Mouse (Mus musculus): ENCODE measurements around the gene Npc1l1. TPM values are rescaled to one million over a fixed set of nuclear protein-coding genes. Genes with fewer than 3 reads are reported as not detected.

Npc1l1 gene
- polyA plus RNA-seq, 1 experiment from 2014 or later: 1.5 TPM

GRCm38 (mm10) chr11:6252824-6253223, 22.9 kb upstream of the Npc1l1 start:
- no peak overlapping the region for H3K9ac ChIP-seq (ENCODE audit: low read length)
- no peak overlapping the region for H3K27ac ChIP-seq (replicated peaks)
- no peaks in the 10 kb centered on the region for H3K27me3 ChIP-seq (ENCODE audit: control insufficient read depth, insufficient read depth, low read length)
- no peaks in the 10 kb centered on the region for H3K9me3 ChIP-seq (ENCODE audit: control insufficient read depth, low read length)
- ATAC-seq (ENCODE audit: low FRiP score, low TSS enrichment) (no peak), DNase-seq (ENCODE audit: low spot score) (no peak)
- 76% methylated on average over 4 of the region's 4 CpGs for WGBS
- 0 out of 2 replicates have a peak, but pooled peaks cover 2% of the 10 kb centered on the region for H3K36me3 ChIP-seq (ENCODE audit: control insufficient read depth, insufficient read depth, low read length)
- no peak overlapping the region for H3K4me3 ChIP-seq (ENCODE audit: low read depth, low read length)
- TF ChIP-seq EP300 (optimal IDR thresholded peaks at IDR 0.05) (no peak), CTCF (IDR thresholded peaks at IDR 0.05; ENCODE audit: low read depth) (no peak)
- no peak overlapping the region for H3K4me2 ChIP-seq (replicated peaks; ENCODE audit: low read depth)
- H3K4me1 ChIP-seq (replicated peaks; ENCODE audit: control insufficient read depth, insufficient read depth): no peaks in the 10 kb centered on the region

GRCm38 (mm10) chr11:6252248-6252647, 22.3 kb upstream of the Npc1l1 start:
- Histone ChIP-seq H3K9ac (ENCODE audit: low read length) (no peak overlapping the region), H3K4me1 (replicated peaks; ENCODE audit: control insufficient read depth, insufficient read depth) (no peaks in the 10 kb centered on the region), H3K9me3 (ENCODE audit: control insufficient read depth, low read length) (no peaks in the 10 kb centered on the region), H3K27ac (replicated peaks) (no peak overlapping the region), H3K36me3 (ENCODE audit: control insufficient read depth, insufficient read depth, low read length) (no peaks in the 10 kb centered on the region), H3K4me2 (replicated peaks; ENCODE audit: low read depth) (no peak overlapping the region), H3K27me3 (ENCODE audit: control insufficient read depth, insufficient read depth, low read length) (no peaks in the 10 kb centered on the region), H3K4me3 (ENCODE audit: low read depth, low read length) (no peak overlapping the region)
- TF ChIP-seq EP300 (optimal IDR thresholded peaks at IDR 0.05) (no peak), CTCF (IDR thresholded peaks at IDR 0.05; ENCODE audit: low read depth) (no peak)
- DNase-seq (ENCODE audit: low spot score): no peak
- WGBS: 82% methylated on average over 5 of the region's 5 CpGs
- ATAC-seq (ENCODE audit: low FRiP score, low TSS enrichment): no peak

- H3K4me1 ChIP-seq (replicated peaks; ENCODE audit: control insufficient read depth, insufficient read depth): no peaks in the 10 kb centered on the region
- no peak overlapping the region for H3K4me2 ChIP-seq (replicated peaks; ENCODE audit: low read depth)
- ATAC-seq (ENCODE audit: low FRiP score, low TSS enrichment) (no peak), DNase-seq (ENCODE audit: low spot score) (no peak)
- no peaks in the 10 kb centered on the region for H3K36me3 ChIP-seq (ENCODE audit: control insufficient read depth, insufficient read depth, low read length)
- no peaks in the 10 kb centered on the region for H3K27me3 ChIP-seq (ENCODE audit: control insufficient read depth, insufficient read depth, low read length)
- no peaks in the 10 kb centered on the region for H3K9me3 ChIP-seq (ENCODE audit: control insufficient read depth, low read length)
- H3K9ac ChIP-seq (ENCODE audit: low read length): no peak overlapping the region
- TF ChIP-seq CTCF (IDR thresholded peaks at IDR 0.05; ENCODE audit: low read depth): no peak
- TF ChIP-seq EP300 (optimal IDR thresholded peaks at IDR 0.05): no peak
- H3K4me3 ChIP-seq (ENCODE audit: low read depth, low read length): no peak overlapping the region
- H3K27ac ChIP-seq (replicated peaks): no peak overlapping the region
- 50% methylated on average over 19 of the region's 19 CpGs for WGBS
These were observed 14.8 kb upstream of the Npc1l1 start for GRCm38 (mm10) chr11:6244707-6245106.

DNA sequence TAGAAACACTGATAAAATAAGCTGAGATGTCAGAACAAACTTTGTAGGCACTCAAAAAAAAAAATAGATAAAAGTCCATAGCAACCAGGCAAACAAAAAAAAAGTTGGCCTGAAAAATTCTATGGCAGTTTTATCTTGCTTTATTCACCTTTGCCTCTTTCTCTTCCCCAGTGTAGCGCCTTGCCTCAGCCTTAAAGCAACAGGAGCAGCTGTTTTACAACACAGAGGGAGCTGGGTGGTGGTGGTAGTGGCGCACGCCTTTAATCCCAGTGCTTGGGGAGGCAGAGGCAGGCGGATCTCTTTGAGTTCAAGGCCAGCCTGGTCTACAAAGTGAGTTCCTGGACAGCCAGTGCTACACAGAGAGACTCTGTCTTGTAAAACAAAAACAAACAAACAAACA, 3.1 kb upstream of the Npc1l1 start:
- DNase-seq (ENCODE audit: low spot score) (peak; percentile 39), ATAC-seq (ENCODE audit: low FRiP score, low TSS enrichment) (peak; percentile 79)
- Histone ChIP-seq H3K4me1 (replicated peaks; ENCODE audit: control insufficient read depth, insufficient read depth) (no peaks in the 10 kb centered on the region), H3K27me3 (ENCODE audit: control insufficient read depth, insufficient read depth, low read length) (no peaks in the 10 kb centered on the region), H3K4me3 (ENCODE audit: low read depth, low read length) (no peak overlapping the region), H3K36me3 (ENCODE audit: control insufficient read depth, insufficient read depth, low read length) (no peaks in the 10 kb centered on the region), H3K9ac (ENCODE audit: low read length) (no peak overlapping the region), H3K4me2 (replicated peaks; ENCODE audit: low read depth) (no peak overlapping the region), H3K9me3 (ENCODE audit: control insufficient read depth, low read length) (no peaks in the 10 kb centered on the region), H3K27ac (replicated peaks) (no peak overlapping the region)
- 91% methylated on average over 4 of the region's 4 CpGs for WGBS
- TF ChIP-seq EP300 (optimal IDR thresholded peaks at IDR 0.05) (no peak), CTCF (IDR thresholded peaks at IDR 0.05; ENCODE audit: low read depth) (no peak)

GRCm38 (mm10) chr11:6224541-6225229, 5.3 kb downstream of the Npc1l1 start:
- DNase-seq (ENCODE audit: low spot score) (no peak), ATAC-seq (ENCODE audit: low FRiP score, low TSS enrichment) (no peak)
- H3K9me3 ChIP-seq (ENCODE audit: control insufficient read depth, low read length): no peaks in the 10 kb centered on the region
- no peak overlapping the region for H3K4me2 ChIP-seq (replicated peaks; ENCODE audit: low read depth)
- H3K9ac ChIP-seq (ENCODE audit: low read length): no peak overlapping the region
- TF ChIP-seq CTCF (IDR thresholded peaks at IDR 0.05; ENCODE audit: low read depth) (no peak), EP300 (optimal IDR thresholded peaks at IDR 0.05) (no peak)
- WGBS: 66% methylated on average over 14 of the region's 14 CpGs
- no peaks in the 10 kb centered on the region for H3K36me3 ChIP-seq (ENCODE audit: control insufficient read depth, insufficient read depth, low read length)
- no peak overlapping the region for H3K27ac ChIP-seq (replicated peaks)
- H3K4me1 ChIP-seq (replicated peaks; ENCODE audit: control insufficient read depth, insufficient read depth): no peaks in the 10 kb centered on the region
- no peaks in the 10 kb centered on the region for H3K27me3 ChIP-seq (ENCODE audit: control insufficient read depth, insufficient read depth, low read length)
- no peak overlapping the region for H3K4me3 ChIP-seq (ENCODE audit: low read depth, low read length)

- no peaks in the 10 kb centered on the region for H3K9me3 ChIP-seq (ENCODE audit: control insufficient read depth, low read length)
- H3K4me2 ChIP-seq (replicated peaks; ENCODE audit: low read depth): no peak overlapping the region
- no peak overlapping the region for H3K9ac ChIP-seq (ENCODE audit: low read length)
- no peaks in the 10 kb centered on the region for H3K36me3 ChIP-seq (ENCODE audit: control insufficient read depth, insufficient read depth, low read length)
- no peaks in the 10 kb centered on the region for H3K4me1 ChIP-seq (replicated peaks; ENCODE audit: control insufficient read depth, insufficient read depth)
- WGBS: 88% methylated on average over 10 of the region's 10 CpGs
- H3K4me3 ChIP-seq (ENCODE audit: low read depth, low read length): no peak overlapping the region
- H3K27me3 ChIP-seq (ENCODE audit: control insufficient read depth, insufficient read depth, low read length): no peaks in the 10 kb centered on the region
- TF ChIP-seq EP300 (optimal IDR thresholded peaks at IDR 0.05) (no peak), CTCF (IDR thresholded peaks at IDR 0.05; ENCODE audit: low read depth) (0 out of 2 replicates have a peak, but pooled peaks have one; percentile 14)
- H3K27ac ChIP-seq (replicated peaks): no peak overlapping the region
- ATAC-seq (ENCODE audit: low FRiP score, low TSS enrichment): no peak
- no peak for DNase-seq (ENCODE audit: low spot score)
These were observed 7.8 kb downstream of the Npc1l1 start for GRCm38 (mm10) chr11:6222187-6222586.
